Mouse (Mus musculus) liver, embryonic 15.5 days (tissue): ENCODE measurements around the gene Npas3. TPM values are rescaled to one million over a fixed set of nuclear protein-coding genes. Genes with fewer than 3 reads are reported as not detected.

Source experiments
- ATAC-seq: fragments of 200-750 bp; cut with Nextera tagmentation; 2 replicates; pipeline ENCODE4 v1.8.0; 2017; ENCODE audit warnings: moderate number of reproducible peaks, mild to moderate bottlenecking, moderate library complexity; ENCODE audit not compliant: insufficient read depth
- H3K27ac ChIP-seq: fragments of 300-500 bp; sonication (generic); replicated peaks from 2 replicates; pipeline ENCODE4 v1.5.1; 2015; ENCODE audit warnings: mild to moderate bottlenecking, inconsistent platforms
- H3K27me3 ChIP-seq: fragments of 300-500 bp; sonication (generic); 2 replicates; pipeline ENCODE4 v1.6.1; 2015; ENCODE audit warnings: mild to moderate bottlenecking, inconsistent platforms
- H3K36me3 ChIP-seq: fragments of 300-500 bp; sonication (generic); replicated peaks from 2 replicates; pipeline ENCODE4 v1.6.1; 2015; ENCODE audit warnings: moderate library complexity, mild to moderate bottlenecking, inconsistent platforms
- H3K4me1 ChIP-seq: fragments of 300-500 bp; sonication (generic); replicated peaks from 2 replicates; pipeline ENCODE4 v1.6.1; 2015; ENCODE audit warnings: inconsistent platforms
- H3K4me2 ChIP-seq: fragments of 300-500 bp; sonication (generic); 2 replicates; pipeline ENCODE4 v1.6.1; 2015; ENCODE audit warnings: moderate library complexity, mild to moderate bottlenecking, inconsistent platforms
- H3K4me3 ChIP-seq: fragments of 300-500 bp; sonication (generic); replicated peaks from 2 replicates; pipeline ENCODE4 v1.5.1; 2015; ENCODE audit warnings: mild to moderate bottlenecking, inconsistent platforms
- H3K9ac ChIP-seq: fragments of 300-500 bp; sonication (generic); 2 replicates; pipeline ENCODE4 v1.6.1; 2015; ENCODE audit warnings: moderate library complexity, mild to moderate bottlenecking, inconsistent platforms
- H3K9me3 ChIP-seq: fragments of 300-500 bp; sonication (generic); replicated peaks from 2 replicates; pipeline ENCODE4 v1.6.1; 2016; ENCODE audit warnings: inconsistent platforms
- WGBS: fragments of 180-500 bp; shearing (Covaris S2); methylation state at CpG from one replicate; pipeline ENCODE4 v1.1.7; 2015; ENCODE audit warnings: mixed read lengths; ENCODE audit not compliant: insufficient replicate concordance; 5-methylcytosine and 5-hydroxymethylcytosine counted together
- polyA plus RNA-seq: library from polyadenylated mRNA; unstranded; fragments of >200 nt; fragmentation: Nextera tagmentation; extraction: Ambion mirVana; gene quantifications from 2 replicates; pipeline ENCODE4 v1.2.1, GENCODE M21; 2015

Npas3 gene
- polyA plus RNA-seq, 1 experiment from 2014 or later = 0.33 TPM

DNA sequence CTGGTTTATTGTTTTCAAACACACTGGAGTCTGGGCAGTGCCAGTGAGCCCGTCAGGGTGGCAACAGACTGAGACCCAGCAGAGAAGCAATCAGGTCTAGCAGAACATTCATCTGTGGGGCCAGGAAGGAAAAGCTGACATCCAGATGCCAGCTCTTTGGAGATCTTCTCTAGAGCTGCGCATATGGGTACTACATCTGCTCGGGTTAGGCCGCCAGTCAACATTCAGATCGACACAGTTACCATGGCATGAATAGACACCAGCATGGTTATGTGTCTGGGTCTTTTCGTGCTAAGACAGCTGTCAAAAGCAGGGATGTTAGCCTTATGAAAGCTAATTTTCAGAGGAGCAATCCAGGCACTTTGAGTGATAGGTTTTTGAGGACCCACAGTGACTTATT lies 407.8 kb downstream of the Npas3 start:
- Histone ChIP-seq H3K4me3 (no peak overlapping the region), H3K27me3 (no peaks in the 10 kb centered on the region), H3K4me2 (no peak overlapping the region), H3K9me3 (no peaks in the 10 kb centered on the region), H3K36me3 (no peaks in the 10 kb centered on the region), H3K27ac (no peak overlapping the region), H3K9ac (no peak overlapping the region), H3K4me1 (no peaks in the 10 kb centered on the region)
- WGBS = 64% methylated on average over 6 of the region's 6 CpGs
- no peak for ATAC-seq

DNA sequence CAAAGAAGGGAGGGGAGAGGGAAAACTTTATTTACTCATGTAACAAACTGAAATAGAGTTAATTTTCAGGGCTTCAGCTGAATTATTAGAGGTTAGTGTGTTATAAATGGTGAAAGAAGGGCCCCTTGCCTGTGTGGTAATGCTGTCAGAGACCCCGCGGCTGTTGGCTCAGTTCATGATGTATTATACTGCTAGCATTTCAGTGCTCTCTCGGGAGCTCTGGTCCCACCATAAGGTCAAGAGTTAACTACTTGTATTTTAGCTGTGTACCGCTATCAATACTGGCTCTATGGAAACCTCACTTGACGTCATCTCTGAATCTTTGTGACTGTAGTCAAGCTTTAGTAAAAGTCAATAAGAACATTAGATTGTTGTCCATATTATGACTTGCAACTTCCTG lies 415.6 kb downstream of the Npas3 start:
- Histone ChIP-seq H3K4me2 (no peak overlapping the region), H3K4me1 (no peaks in the 10 kb centered on the region), H3K27ac (no peak overlapping the region), H3K9me3 (no peaks in the 10 kb centered on the region), H3K9ac (no peak overlapping the region), H3K27me3 (no peaks in the 10 kb centered on the region), H3K36me3 (no peaks in the 10 kb centered on the region), H3K4me3 (no peak overlapping the region)
- 54% methylated on average over 5 of the region's 5 CpGs for WGBS
- ATAC-seq = no peak

DNA sequence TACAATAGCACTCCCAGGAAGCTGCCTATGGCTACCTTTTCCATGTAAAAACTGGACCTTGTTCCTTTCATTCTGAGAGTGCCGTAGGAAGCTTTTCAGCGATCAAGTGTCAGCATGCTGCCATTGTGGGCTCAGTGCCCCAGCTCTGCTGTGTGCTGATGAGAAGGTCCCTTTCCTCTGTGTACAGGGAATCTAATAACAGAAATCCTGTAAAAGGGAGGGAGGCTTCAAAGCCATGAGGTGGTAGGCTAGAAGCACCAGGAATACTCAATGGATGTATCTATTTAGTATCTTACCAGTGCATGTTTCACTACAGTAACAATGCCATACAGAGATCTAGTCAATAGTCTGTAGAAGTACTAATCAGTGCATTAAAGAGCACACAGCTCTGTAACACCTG lies 423.4 kb downstream of the Npas3 start:
- Histone ChIP-seq H3K4me2 (no peak overlapping the region), H3K4me1 (no peaks in the 10 kb centered on the region), H3K27me3 (no peaks in the 10 kb centered on the region), H3K27ac (no peak overlapping the region), H3K9ac (no peak overlapping the region), H3K4me3 (no peak overlapping the region), H3K36me3 (no peaks in the 10 kb centered on the region), H3K9me3 (no peaks in the 10 kb centered on the region)
- no peak for ATAC-seq
- WGBS = 84% methylated on average over 2 of the region's 2 CpGs

DNA sequence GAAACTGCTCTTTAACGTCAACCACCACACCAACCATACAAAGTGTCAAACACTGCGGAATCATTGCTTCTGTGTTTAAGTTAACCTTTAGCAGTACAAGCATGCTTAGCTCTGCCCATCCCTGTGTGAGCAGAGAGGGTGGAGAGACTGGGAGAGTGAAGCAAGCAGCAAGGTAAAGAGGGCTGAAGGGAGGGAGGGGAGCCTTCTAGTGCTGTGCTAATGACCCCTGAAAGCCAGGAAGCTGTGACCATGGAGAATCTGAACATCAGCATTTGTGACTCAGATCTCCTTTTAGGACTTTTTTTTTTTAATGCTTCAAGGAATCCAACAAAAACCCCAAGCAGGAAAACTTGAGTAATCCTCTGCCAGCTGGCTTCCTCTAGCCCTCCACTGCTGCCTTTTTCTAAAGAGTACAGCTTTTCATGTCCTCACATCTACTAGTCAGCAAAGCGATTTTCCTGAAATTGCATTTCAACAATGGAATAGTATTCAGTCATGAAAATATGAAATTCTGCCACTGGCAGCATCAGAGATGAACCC lies 428.7 kb downstream of the Npas3 start:
- no peak overlapping the region for H3K9ac ChIP-seq
- WGBS = 45% methylated on average over 3 of the region's 3 CpGs
- ATAC-seq = no peak

DNA sequence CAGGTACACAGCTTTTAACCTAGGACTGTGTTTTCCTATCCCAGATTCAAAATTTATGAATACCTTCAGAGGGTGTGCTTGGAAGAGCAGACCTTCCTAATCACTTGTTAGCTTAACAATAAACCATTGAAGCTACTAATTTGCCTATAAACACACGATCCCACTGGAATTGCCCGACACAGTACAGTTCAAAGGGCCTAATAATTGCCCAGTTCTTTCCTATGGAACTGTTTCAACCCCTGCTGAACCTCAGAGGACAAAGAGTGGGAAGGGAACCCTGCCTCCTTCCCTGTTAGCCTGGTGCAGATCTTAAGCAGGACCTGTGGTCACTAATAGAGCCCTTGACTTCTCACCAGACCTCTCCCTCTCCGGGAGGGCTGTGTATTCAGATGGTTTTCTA lies 429.7 kb downstream of the Npas3 start:
- no peaks in the 10 kb centered on the region for H3K9me3 ChIP-seq
- WGBS = 46% methylated on average over 3 of the region's 3 CpGs
- ATAC-seq = no peak
- no peaks in the 10 kb centered on the region for H3K27me3 ChIP-seq
- no peaks in the 10 kb centered on the region for H3K36me3 ChIP-seq
- H3K9ac ChIP-seq = no peak overlapping the region
- no peak overlapping the region for H3K4me2 ChIP-seq
- no peaks in the 10 kb centered on the region for H3K4me1 ChIP-seq
- no peak overlapping the region for H3K4me3 ChIP-seq
- no peak overlapping the region for H3K27ac ChIP-seq

More for the DNA sequence above, 428.7 kb downstream of the Npas3 start:
- Histone ChIP-seq H3K4me2 (no peak overlapping the region), H3K36me3 (no peaks in the 10 kb centered on the region), H3K9me3 (no peaks in the 10 kb centered on the region), H3K4me1 (no peaks in the 10 kb centered on the region), H3K27me3 (no peaks in the 10 kb centered on the region), H3K27ac (no peak overlapping the region), H3K4me3 (no peak overlapping the region)

DNA sequence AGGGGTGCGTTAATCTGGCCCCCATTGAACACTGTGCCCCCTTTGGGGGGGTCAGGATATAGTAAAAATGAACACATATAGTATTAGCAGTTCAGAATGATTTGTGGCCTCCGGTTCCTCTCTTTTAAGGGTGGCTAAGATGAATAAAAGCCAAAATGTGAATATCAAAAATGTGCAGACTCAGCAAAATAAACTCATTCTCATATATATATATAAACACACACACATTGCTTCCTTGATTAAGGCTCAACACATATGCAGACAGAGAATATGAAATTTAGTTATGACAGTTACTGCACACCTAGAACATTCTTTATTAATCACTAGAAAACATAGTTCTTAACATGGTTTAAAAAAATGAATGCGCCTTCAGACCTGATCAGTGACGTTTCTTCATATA lies 430.7 kb downstream of the Npas3 start:
- Histone ChIP-seq H3K4me2 (no peak overlapping the region), H3K27ac (no peak overlapping the region), H3K9me3 (no peaks in the 10 kb centered on the region), H3K27me3 (no peaks in the 10 kb centered on the region), H3K9ac (no peak overlapping the region), H3K36me3 (no peaks in the 10 kb centered on the region), H3K4me3 (no peak overlapping the region), H3K4me1 (no peaks in the 10 kb centered on the region)
- ATAC-seq = no peak
- WGBS = 66% methylated on average over 4 of the region's 4 CpGs

DNA sequence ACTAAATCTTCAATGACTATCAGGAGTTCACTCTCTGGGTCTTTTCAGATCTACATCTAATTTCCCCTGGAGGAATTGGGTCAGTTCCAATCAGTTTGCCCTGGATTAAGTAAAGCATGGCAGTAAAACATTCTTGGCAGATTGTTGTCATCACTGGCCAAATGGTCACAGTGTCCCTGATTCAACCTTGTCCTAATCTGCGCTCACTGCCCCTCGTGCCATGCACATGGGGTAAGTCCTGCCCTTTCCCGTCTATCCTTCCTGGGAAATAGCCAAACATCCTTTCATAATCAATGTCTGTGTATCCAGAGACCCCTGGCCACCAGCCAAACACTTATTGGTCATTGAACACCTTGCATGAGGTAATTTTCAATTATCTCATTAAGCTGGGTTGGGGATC lies 432.0 kb downstream of the Npas3 start:
- Histone ChIP-seq H3K4me2 (no peak overlapping the region), H3K27ac (no peak overlapping the region), H3K9ac (no peak overlapping the region), H3K27me3 (no peaks in the 10 kb centered on the region), H3K9me3 (no peaks in the 10 kb centered on the region), H3K36me3 (no peaks in the 10 kb centered on the region), H3K4me1 (no peaks in the 10 kb centered on the region), H3K4me3 (no peak overlapping the region)
- WGBS = 69% methylated on average over 3 of the region's 3 CpGs
- no peak for ATAC-seq

DNA sequence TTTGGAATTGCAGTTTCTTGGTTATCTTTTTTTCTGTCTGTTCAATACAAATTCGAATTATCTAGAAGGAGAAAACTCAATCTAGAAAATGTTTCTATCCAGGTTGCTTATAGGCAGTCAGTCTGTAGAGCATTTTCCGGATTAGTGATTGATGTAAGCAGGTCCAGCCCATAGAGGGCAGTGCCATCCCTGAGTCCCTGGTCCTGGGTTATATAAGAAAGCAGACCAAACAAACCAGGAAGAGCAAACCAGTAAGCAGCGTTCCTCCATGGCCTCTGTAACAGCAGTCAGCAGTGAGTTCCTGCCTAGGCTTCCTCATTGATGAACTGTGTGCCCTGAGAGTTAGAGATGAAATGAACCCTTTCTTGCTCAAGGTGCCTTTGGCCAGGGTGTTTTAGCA lies 433.6 kb downstream of the Npas3 start:
- WGBS = 27% methylated on average over 3 of the region's 3 CpGs
- Histone ChIP-seq H3K36me3 (no peaks in the 10 kb centered on the region), H3K27ac (no peak overlapping the region), H3K27me3 (no peaks in the 10 kb centered on the region), H3K9ac (no peak overlapping the region), H3K4me2 (no peak overlapping the region), H3K9me3 (no peaks in the 10 kb centered on the region), H3K4me3 (no peak overlapping the region), H3K4me1 (no peaks in the 10 kb centered on the region)
- ATAC-seq = no peak

DNA sequence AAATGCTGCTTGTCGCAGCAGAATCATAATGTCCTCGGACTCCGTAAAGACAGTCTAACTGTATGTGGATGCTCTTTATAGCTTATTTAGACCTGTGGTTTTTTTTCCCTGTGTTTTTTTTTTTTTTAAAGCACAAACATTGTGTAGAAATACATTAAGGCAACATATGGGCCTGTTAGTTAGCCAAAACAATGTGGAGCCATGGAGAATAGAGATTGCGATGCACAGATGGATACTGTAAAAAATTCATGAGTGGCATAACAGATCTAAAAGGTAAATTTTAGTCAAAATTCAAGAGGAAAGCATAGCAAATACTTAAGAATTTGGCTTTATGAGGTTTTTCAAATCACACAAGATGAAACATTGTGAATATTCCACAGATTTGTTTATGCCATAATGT lies 444.0 kb downstream of the Npas3 start:
- no peak overlapping the region for H3K4me2 ChIP-seq
- no peaks in the 10 kb centered on the region for H3K36me3 ChIP-seq
- WGBS = 88% methylated on average over 4 of the region's 4 CpGs
- H3K4me1 ChIP-seq = no peaks in the 10 kb centered on the region
- no peak overlapping the region for H3K27ac ChIP-seq
- no peak overlapping the region for H3K4me3 ChIP-seq
- H3K9ac ChIP-seq = no peak overlapping the region
- ATAC-seq = no peak
- H3K27me3 ChIP-seq = no peaks in the 10 kb centered on the region
- H3K9me3 ChIP-seq = no peaks in the 10 kb centered on the region

DNA sequence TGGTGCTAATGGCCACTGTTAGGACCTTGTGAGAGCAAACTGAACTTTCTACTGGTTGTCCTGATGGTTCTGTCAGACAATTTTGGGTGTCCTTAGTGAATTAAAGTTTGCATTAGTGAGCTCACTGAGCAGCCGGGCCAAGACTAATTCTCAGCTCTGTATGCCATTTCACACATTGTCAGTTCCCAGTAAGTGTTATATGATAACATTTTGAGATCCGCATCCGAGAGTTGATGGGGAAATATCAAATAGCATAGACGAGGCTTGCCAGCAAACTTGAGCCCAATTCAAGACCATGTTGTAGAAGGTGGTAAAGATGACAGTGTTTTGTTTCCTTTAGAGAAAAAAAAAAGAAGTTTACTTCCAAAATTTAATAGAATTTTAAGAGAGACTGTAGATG lies 445.9 kb downstream of the Npas3 start:
- Histone ChIP-seq H3K9ac (no peak overlapping the region), H3K27me3 (no peaks in the 10 kb centered on the region), H3K4me2 (no peak overlapping the region), H3K4me1 (no peaks in the 10 kb centered on the region), H3K9me3 (no peaks in the 10 kb centered on the region), H3K36me3 (no peaks in the 10 kb centered on the region), H3K4me3 (no peak overlapping the region), H3K27ac (no peak overlapping the region)
- WGBS = 57% methylated on average over 4 of the region's 4 CpGs
- no peak for ATAC-seq

DNA sequence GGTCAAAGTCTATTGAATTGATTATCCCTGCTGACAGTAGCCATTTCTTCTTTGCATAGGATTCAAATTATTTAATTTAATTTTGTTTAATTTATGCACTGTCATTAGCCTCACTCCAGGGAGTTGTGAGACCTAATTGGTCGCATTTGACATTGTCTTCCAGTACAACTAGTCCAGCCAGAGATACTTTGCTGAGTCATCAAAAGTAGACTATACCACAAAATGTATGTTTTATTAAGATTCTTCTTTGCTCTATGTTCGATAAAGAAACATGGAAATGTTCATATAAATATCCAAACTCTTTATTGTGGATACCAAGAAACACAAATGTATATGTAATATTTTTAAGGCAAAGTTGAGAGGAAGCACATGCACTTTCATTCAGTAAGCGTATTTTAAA lies 446.8 kb downstream of the Npas3 start:
- no peak overlapping the region for H3K4me3 ChIP-seq
- no peak overlapping the region for H3K27ac ChIP-seq
- no peaks in the 10 kb centered on the region for H3K27me3 ChIP-seq
- WGBS = 59% methylated on average over 3 of the region's 3 CpGs
- H3K4me1 ChIP-seq = no peaks in the 10 kb centered on the region
- no peaks in the 10 kb centered on the region for H3K9me3 ChIP-seq
- no peak for ATAC-seq
- no peak overlapping the region for H3K4me2 ChIP-seq
- H3K36me3 ChIP-seq = no peaks in the 10 kb centered on the region
- no peak overlapping the region for H3K9ac ChIP-seq

DNA sequence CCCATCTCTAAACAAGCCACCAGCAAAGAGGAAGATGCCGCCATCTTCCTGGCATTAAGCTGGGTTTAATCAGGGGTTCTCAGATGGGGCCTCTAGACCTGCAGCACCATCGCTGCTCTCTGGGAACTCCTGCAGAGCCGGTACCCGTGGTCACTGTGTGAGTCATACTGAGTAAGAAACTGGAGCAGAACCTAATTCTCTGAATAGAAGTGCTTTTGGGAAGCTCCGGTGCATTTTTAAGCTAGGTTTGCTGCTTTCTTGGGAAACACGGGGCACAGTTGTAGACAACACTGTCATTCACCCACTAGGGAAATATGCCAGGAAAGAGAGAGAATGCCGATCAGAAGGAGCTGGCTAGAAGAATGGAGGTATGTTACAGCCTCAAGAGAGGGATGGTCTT lies 449.2 kb downstream of the Npas3 start:
- no peak for ATAC-seq
- H3K4me3 ChIP-seq = no peak overlapping the region
- WGBS = 63% methylated on average over 7 of the region's 7 CpGs
- no peak overlapping the region for H3K4me2 ChIP-seq
- no peaks in the 10 kb centered on the region for H3K36me3 ChIP-seq
- no peak overlapping the region for H3K27ac ChIP-seq
- H3K4me1 ChIP-seq = no peaks in the 10 kb centered on the region
- no peaks in the 10 kb centered on the region for H3K9me3 ChIP-seq
- no peaks in the 10 kb centered on the region for H3K27me3 ChIP-seq
- H3K9ac ChIP-seq = no peak overlapping the region
